Mouse (Mus musculus): ENCODE measurements around the gene Acly.

DNA sequence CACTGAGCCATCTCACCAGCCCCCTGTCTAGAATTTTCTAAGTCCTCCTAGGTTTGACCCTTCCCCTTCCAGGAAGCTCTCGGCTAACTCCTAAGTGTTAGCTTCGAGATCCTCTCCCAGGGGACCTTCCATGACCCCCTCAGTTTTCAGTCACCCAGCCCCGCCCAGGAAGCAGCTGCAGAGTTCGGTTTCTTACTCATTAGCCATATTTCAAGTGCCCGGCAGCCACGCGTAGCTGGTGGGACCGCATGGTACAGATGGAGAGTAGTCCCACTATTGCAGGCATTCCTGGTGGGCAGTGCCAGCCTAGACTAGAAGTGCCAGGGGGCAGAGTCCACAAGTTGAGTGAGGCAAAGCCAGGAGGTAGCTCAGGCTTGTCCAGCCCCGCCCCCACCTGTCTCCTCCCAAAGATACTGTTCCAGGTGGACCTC is 40.0 kb upstream of the Acly start:
- TF ChIP-seq CTCF (IDR thresholded peaks at IDR 0.05; ENCODE audit: extremely low read depth, insufficient read depth, insufficient read length, insufficient replicate concordance) (no peak), POLR2A (IDR thresholded peaks at IDR 0.05; ENCODE audit: low read depth, low read length) (no peak)
